In the genomic region with DNA sequence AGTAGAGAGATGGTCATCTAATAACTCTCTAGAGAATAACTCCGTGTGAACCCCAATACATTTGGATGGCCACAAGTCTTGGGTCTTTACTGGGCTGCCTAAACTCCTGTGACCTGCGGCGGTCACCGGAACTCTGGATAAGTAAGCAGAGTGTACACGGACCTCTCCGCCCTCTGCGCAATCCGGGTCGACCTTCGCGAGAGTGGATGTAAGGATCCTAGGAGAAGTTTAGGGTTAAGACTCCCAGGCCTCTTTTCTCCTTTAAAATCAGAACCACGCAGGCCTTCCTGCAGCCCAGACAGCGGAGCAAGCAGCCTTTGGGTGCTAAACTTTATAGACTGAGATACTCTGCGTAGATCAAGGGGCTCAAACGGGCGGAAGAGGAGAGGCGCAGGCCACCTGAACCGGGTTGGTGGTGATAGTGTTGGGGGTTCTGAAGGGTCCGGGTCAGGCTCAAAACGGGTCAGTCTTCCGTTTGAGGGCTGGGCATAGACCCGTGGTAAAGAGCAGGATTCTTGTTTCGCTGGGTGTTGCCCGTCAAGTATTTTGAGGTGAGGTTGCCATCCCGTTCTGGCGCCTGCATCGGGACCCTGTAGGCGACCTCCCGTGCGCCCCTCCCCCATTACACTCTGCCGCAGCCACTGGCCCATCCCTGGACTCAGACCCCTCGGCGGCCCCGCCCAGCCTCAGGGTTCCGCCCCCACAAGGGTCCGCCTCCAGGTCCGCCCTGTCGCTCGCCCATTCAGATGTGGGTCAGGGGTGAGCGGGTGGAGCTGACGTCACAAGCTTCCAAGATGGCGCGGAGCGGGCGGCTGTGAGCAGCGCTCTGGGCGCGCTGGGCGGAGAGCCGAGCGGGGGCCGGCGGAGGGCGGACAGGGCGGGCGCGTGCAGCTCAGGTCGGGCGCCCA, we compare ENCODE assay signal across 8 mouse cellular contexts. TPM values are rescaled to one million over a fixed set of nuclear protein-coding genes. Genes with fewer than 3 reads are reported as not detected.
DNase-seq lines count a peak whose midpoint lies in the region; ATAC-seq and TF ChIP-seq lines count a peak whose summit lies in the region.

Gene Hic2, plus strand, starts transcription at position 779 of the 908 bp plus-strand sequence.

- no peaks in the 10 kb centered on the region for H3K36me3 ChIP-seq in forebrain, embryonic 14.5 days (ENCODE audit: control insufficient read depth, insufficient read depth, low read length)
- H3K36me3 ChIP-seq in liver, embryonic 16.5 days (ENCODE audit: control insufficient read depth, insufficient read depth) = no peaks in the 10 kb centered on the region
- no peaks in the 10 kb centered on the region for H3K36me3 ChIP-seq in neural tube, embryonic 12.5 days
- no peaks in the 10 kb centered on the region for H3K36me3 ChIP-seq in stomach, postnatal 0 days (ENCODE audit: control insufficient read depth, insufficient read depth, low read length)

- peak within 1 kb of the TSS; percentile 90 for H3K4me3 ChIP-seq in forebrain, embryonic 14.5 days (ENCODE audit: low read depth, low read length)
- H3K4me3 ChIP-seq in liver, embryonic 16.5 days (ENCODE audit: low read depth, low read length) = peak within 1 kb of the TSS; percentile 82
- peak within 1 kb of the TSS; percentile 87 for H3K4me3 ChIP-seq in neural tube, embryonic 12.5 days
- peak within 1 kb of the TSS; percentile 97 for H3K4me3 ChIP-seq in stomach, postnatal 0 days (ENCODE audit: low read depth, low read length)

- no peak; the same call in 1 of the 2 replicates for TF ChIP-seq CTCF in stomach, postnatal 0 days (IDR thresholded peaks at IDR 0.05; ENCODE audit: low read depth)

- H3K9ac ChIP-seq in forebrain, embryonic 14.5 days (ENCODE audit: low read length) = peak within 1 kb of the TSS; percentile 96
- H3K9ac ChIP-seq in liver, embryonic 16.5 days (ENCODE audit: low read depth, low read length) = peak within 1 kb of the TSS; percentile 84
- H3K9ac ChIP-seq in neural tube, embryonic 12.5 days = peak within 1 kb of the TSS; percentile 90
- H3K9ac ChIP-seq in stomach, postnatal 0 days (ENCODE audit: low read length) = peak within 1 kb of the TSS; percentile 97

- peak; percentile 98 for DNase-seq in ES-CJ7 (ENCODE audit: low read depth, low spot score)
- peak; percentile 90 for DNase-seq in cerebellum, adult 11 months
- DNase-seq in forebrain, embryonic 14.5 days (ENCODE audit: low spot score) = peak; percentile 96
- peak; percentile 95 to 97 for DNase-seq in heart, postnatal 14 days
- DNase-seq in large intestine, adult 2 months (ENCODE audit: low read depth, low spot score) = peak; percentile 63
- DNase-seq in stomach, postnatal 0 days (ENCODE audit: low spot score) = peak; percentile 97

- no peaks in the 10 kb centered on the region for H3K27me3 ChIP-seq in forebrain, embryonic 14.5 days (replicated peaks; ENCODE audit: control insufficient read depth, insufficient read depth, low read length)
- H3K27me3 ChIP-seq in liver, embryonic 16.5 days (ENCODE audit: control insufficient read depth, insufficient read depth, low read depth, low read length) = no peaks in the 10 kb centered on the region
- no peaks in the 10 kb centered on the region for H3K27me3 ChIP-seq in neural tube, embryonic 12.5 days (replicated peaks)
- no peaks in the 10 kb centered on the region for H3K27me3 ChIP-seq in stomach, postnatal 0 days (ENCODE audit: control insufficient read depth, insufficient read depth, low read length)

- H3K9me3 ChIP-seq in forebrain, embryonic 14.5 days (replicated peaks; ENCODE audit: control insufficient read depth, low read length) = no peaks in the 10 kb centered on the region
- H3K9me3 ChIP-seq in liver, embryonic 16.5 days (replicated peaks; ENCODE audit: control insufficient read depth, low read length) = peaks cover 3% of the 10 kb centered on the region
- H3K9me3 ChIP-seq in neural tube, embryonic 12.5 days = 0 out of 2 replicates have a peak, but pooled peaks cover 4% of the 10 kb centered on the region
- no peaks in the 10 kb centered on the region for H3K9me3 ChIP-seq in stomach, postnatal 0 days (ENCODE audit: control insufficient read depth, low read length)

- peak; percentile 96 for ATAC-seq in forebrain, embryonic 14.5 days
- peak; percentile 92 for ATAC-seq in liver, embryonic 16.5 days (ENCODE audit: low read depth)
- peak; percentile 96 for ATAC-seq in neural tube, embryonic 12.5 days (ENCODE audit: low FRiP score, low read depth)
- peak; percentile 97 for ATAC-seq in stomach, postnatal 0 days (ENCODE audit: low FRiP score, low TSS enrichment)

- peaks cover 18% of the 10 kb centered on the region for H3K4me1 ChIP-seq in forebrain, embryonic 14.5 days (ENCODE audit: control insufficient read depth, insufficient read depth, low read length)
- H3K4me1 ChIP-seq in liver, embryonic 16.5 days (ENCODE audit: control insufficient read depth, low read depth, low read length) = peaks cover 40% of the 10 kb centered on the region
- H3K4me1 ChIP-seq in neural tube, embryonic 12.5 days = peaks cover 29% of the 10 kb centered on the region
- H3K4me1 ChIP-seq in stomach, postnatal 0 days (replicated peaks; ENCODE audit: control insufficient read depth, insufficient read depth) = peaks cover 14% of the 10 kb centered on the region

- intact Hi-C loops in heart, postnatal 14 days (cut with DNase I) = no loop called here

- peak within 1 kb of the TSS; percentile 84 for H3K4me2 ChIP-seq in forebrain, embryonic 14.5 days (ENCODE audit: low read length)
- H3K4me2 ChIP-seq in liver, embryonic 16.5 days (ENCODE audit: low read depth, low read length) = peak within 1 kb of the TSS; percentile 96
- H3K4me2 ChIP-seq in neural tube, embryonic 12.5 days (replicated peaks) = peak within 1 kb of the TSS; percentile 78
- peak within 1 kb of the TSS; percentile 98 for H3K4me2 ChIP-seq in stomach, postnatal 0 days (replicated peaks; ENCODE audit: low read depth)

- TF ChIP-seq EP300 in stomach, postnatal 0 days (optimal IDR thresholded peaks at IDR 0.05) = no peak

- peak within 1 kb of the TSS; percentile 94 for H3K27ac ChIP-seq in forebrain, embryonic 14.5 days (ENCODE audit: low read depth, low read length)
- H3K27ac ChIP-seq in liver, embryonic 16.5 days (ENCODE audit: low read length) = peak within 1 kb of the TSS; percentile 74
- peak within 1 kb of the TSS; percentile 87 for H3K27ac ChIP-seq in neural tube, embryonic 12.5 days
- peak within 1 kb of the TSS; percentile 97 for H3K27ac ChIP-seq in stomach, postnatal 0 days (replicated peaks)

- under 1% methylated on average over 57 of the region's 59 CpGs for WGBS in forebrain, embryonic 14.5 days
- WGBS in large intestine, adult 2 months = 5% methylated on average over 59 of the region's 59 CpGs
- WGBS in liver, embryonic 16.5 days (ENCODE audit: insufficient replicate concordance) = 4% methylated on average over 53 of the region's 59 CpGs
- WGBS in neural tube, embryonic 12.5 days = 2% methylated on average over 55 of the region's 59 CpGs
- WGBS in stomach, postnatal 0 days = 4% methylated on average over 55 of the region's 59 CpGs

RNA-seq across cellular contexts. Expression of gene Hic2, which starts in this region (rescaled TPM):
- polyA plus RNA-seq in forebrain, embryonic 14.5 days (2014; fragmentation: Nextera tagmentation; extraction: Ambion mirVana) = 2.9 and 4.2 TPM in 2 replicates
- 1 to 10 TPM; 1.8 to 2.1 TPM for total RNA-seq in heart, postnatal 14 days (2021)
- polyA plus RNA-seq in large intestine, adult 2 months (2012; rRNA removed) = 1.5 and 2.4 TPM in 2 replicates
- polyA plus RNA-seq in liver, embryonic 16.5 days (2015; fragmentation: Nextera tagmentation; extraction: Ambion mirVana) = 3.0 and 3.4 TPM in 2 replicates
- polyA plus RNA-seq in neural tube, embryonic 12.5 days (2016; fragmentation: Nextera tagmentation; extraction: Ambion mirVana) = 11.7 and 12.4 TPM in 2 replicates
- polyA plus RNA-seq in stomach, postnatal 0 days (2015; fragmentation: Nextera tagmentation; extraction: Ambion mirVana) = 2.1 and 2.4 TPM in 2 replicates

Comparison
In these comparisons a context has a peak if more than half of its experiments do, and no peak if none do; other contexts are left out.
1. Peak in every context shown above with its lines: DNase-seq, ATAC-seq, H3K4me3 ChIP-seq and H3K27ac ChIP-seq.